Mouse (Mus musculus) T-cell, adult 66 days (primary cell): ENCODE measurements around the gene Ghrh. TPM values are rescaled to one million over a fixed set of nuclear protein-coding genes. Genes with fewer than 3 reads are reported as not detected.

Experiments used
- total RNA-seq, 2 experiments: library from RNA; stranded (reverse); gene quantifications; 3 replicates in 1 of 2; 4 replicates in 1 of 2; pipeline ENCODE4 v1.2.4; 2023

Ghrh gene
- not detected for total RNA-seq

DNA sequence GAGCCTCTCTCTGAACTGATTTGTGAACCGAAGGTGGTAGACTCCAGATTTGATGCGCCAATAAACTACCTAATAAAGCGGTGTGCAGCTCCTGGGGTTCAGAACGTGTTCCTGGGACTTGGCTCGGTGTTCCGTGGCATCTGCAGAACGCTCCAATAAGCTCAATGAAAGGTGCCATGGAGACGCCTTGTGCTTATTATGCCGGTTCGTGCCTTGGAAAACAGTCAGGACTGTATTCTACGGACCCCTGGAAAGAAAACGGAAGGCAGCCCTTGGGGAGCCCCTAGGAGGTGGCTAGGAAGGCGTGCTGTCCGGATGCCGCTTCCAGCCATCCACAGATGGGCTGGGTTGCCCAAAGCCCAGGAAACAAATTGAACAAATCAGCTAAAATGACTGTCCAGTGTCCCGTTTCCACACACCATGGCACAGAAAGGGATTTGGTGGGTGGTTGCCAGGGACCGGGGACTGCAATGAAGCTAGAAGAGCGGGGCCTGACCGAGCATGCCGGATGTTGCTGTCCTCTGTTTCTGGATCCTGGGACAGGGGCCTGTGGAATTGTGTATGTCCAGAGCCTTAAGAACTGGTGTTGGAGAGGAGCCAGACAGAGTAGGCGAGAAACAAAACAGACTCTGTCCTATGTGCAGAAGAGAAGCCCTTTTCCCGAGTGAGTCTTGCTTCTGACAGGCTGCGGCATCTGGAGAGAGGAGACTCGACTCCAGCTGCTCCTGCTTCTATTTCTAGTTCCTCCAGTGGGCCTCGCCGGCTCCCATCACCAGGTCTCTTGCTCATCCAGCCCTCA lies at the start of gene Ghrh:
Gene Ghrh (minus strand): TSS at position 146 of the 799 bp plus-strand sequence.

GRCm38 (mm10) chr2:157367184-157367893 lies 20.0 kb upstream of the Ghrh start, which contains the start of gene Manbal:
Gene Manbal (plus strand): TSS chr2:157367594.

Other genes starting within 250 kb of the Ghrh start
- gene Samhd1, start 212.2 kb downstream of the Ghrh start, total RNA-seq, result 100 to 1,000 TPM; 354 to 425 TPM
- gene Rbl1, start 143.0 kb downstream of the Ghrh start, total RNA-seq, result 10 to 100 TPM; 34.9 to 35.9 TPM
- gene Rpn2, start 68.5 kb downstream of the Ghrh start, total RNA-seq, result 100 to 1,000 TPM; 125 to 141 TPM
- under 1 TPM in 1 of 2 experiments, not detected in 1; 0.84 TPM for gene Mroh8, start 68.0 kb downstream of the Ghrh start, total RNA-seq
- 10 to 100 TPM; 25.0 to 29.3 TPM for gene Manbal, start 20.1 kb upstream of the Ghrh start, total RNA-seq
- gene Src, start 70.9 kb upstream of the Ghrh start, total RNA-seq, result under 1 TPM; 0.44 to 0.99 TPM
- gene Nnat, start 212.6 kb upstream of the Ghrh start, total RNA-seq, result not detected
- 10 to 100 TPM; 25.8 to 34.0 TPM for gene Blcap, start 223.8 kb upstream of the Ghrh start, total RNA-seq